Mouse (Mus musculus): ENCODE data around the gene Adamts17.
A peak's percentile ranks its signal among the peaks of the same experiment; 100 is the strongest.

- TF ChIP-seq CTCF (IDR thresholded peaks at IDR 0.05; ENCODE audit: low read depth, low read length) (peak; percentile 71), GATA2 (IDR thresholded peaks at IDR 0.05; ENCODE audit: borderline replicate concordance, low read depth, low read length) (no peak), GATA1 (IDR thresholded peaks at IDR 0.05; ENCODE audit: borderline replicate concordance, low read length) (no peak), TAL1 (conservative IDR thresholded peaks at IDR 0.05; ENCODE audit: low read depth, low read length) (no peak)
These were observed 359.9 kb downstream of the Adamts17 start for GRCm38 (mm10) chr7:67199412-67199811.
